Mouse (Mus musculus): Measurements from ENCODE around the gene Il12rb2.

GRCm38 (mm10) chr6:67421761-67422160 lies 45.8 kb upstream of the Il12rb2 start:
- TF ChIP-seq CTCF (conservative IDR thresholded peaks at IDR 0.05 in 1 of 2, IDR thresholded peaks at IDR 0.05 in 1 of 2; ENCODE audit: low read depth in 2 of 2, low read length in 2 of 2) (no peak), POLR2A (IDR thresholded peaks at IDR 0.05; ENCODE audit: low read depth, low read length) (no peak), RAD21 (IDR thresholded peaks at IDR 0.05; ENCODE audit: low read depth, low read length) (no peak), ZMIZ1 (IDR thresholded peaks at IDR 0.05; ENCODE audit: low read depth, low read length) (no peak), ZC3H11A (IDR thresholded peaks at IDR 0.05; ENCODE audit: low read depth, low read length) (no peak), BHLHE40 (IDR thresholded peaks at IDR 0.05; ENCODE audit: low read depth, low read length) (no peak), E2F4 (IDR thresholded peaks at IDR 0.05; ENCODE audit: insufficient replicate concordance, low read depth, low read length) (no peak), MAFK (IDR thresholded peaks at IDR 0.05; ENCODE audit: insufficient replicate concordance, low read length) (no peak), ZKSCAN1 (IDR thresholded peaks at IDR 0.05; ENCODE audit: borderline replicate concordance, low read depth, low read length) (no peak), KAT2A (IDR thresholded peaks at IDR 0.05; ENCODE audit: insufficient replicate concordance, low read length) (no peak), EP300 (IDR thresholded peaks at IDR 0.05; ENCODE audit: low read length) (no peak), HCFC1 (IDR thresholded peaks at IDR 0.05; ENCODE audit: low read depth, low read length) (no peak), ZNF384 (IDR thresholded peaks at IDR 0.05; ENCODE audit: low read depth, low read length) (no peak)

All from CH12.LX (cell line).